Mouse (Mus musculus) v-Abl transformed pro-B cells (cell line): ENCODE results near the gene Pdzrn4.

Source experiments
- in situ Hi-C, 2 experiments: fragments of 400-800 bp; cut with MboI; formaldehyde crosslinking; loops; one replicate each; pipeline ENCODE4 v1.15.1; 2025; ENCODE audit not compliant: unreplicated experiment in 2 of 2

Pdzrn4 gene

DNA sequence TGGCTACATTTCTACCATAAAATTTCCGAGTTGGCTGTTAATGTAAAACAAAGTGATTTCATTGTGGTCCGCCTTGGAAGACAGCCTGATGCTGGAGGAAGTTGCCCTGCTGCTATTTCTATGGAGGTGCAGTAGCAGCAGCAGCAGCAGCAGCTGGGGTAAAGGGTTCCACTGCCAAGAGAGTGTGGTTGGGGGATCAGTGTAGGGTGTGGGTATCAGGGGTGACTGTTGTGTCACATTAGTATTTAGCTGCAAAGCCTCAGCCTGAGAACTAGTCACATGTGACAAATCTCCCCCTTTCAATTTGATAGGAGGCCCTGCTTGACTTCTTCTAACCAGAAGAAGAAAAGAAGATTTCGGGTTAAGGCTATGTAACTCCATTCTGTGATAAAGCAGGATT lies 183.5 kb downstream of the Pdzrn4 start:
- in situ Hi-C loops = no loop called here

DNA sequence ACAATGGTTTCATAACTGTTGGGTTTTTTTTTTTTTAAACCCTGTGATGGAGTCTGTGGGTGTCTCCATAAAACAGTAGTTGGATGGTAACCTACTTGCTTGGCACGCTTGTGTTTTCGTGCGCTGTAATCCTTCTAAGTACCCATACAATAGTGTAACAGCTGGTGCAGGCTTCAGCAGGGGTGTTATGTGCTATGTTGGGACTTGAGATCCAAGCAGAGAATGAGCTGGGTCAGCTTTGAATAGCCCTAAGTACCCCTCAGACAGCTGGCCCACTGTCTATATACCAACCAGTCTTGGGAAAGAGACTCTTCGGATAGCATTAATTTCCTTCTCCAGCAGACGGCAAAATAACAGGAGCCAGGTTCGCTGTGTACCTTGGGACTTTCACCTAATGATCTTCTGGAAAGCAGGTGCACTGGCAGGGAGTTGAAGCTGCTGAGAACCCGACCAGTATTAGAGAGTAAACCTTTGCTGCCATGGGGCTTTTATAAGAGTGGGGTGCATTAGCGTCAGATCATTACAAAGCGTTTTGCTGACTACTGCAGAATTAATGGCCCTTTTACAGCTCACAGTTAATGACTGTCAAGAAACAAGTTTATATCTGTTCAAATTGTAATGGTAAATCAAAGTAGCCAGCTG lies 184.2 kb downstream of the Pdzrn4 start:
- in situ Hi-C loops = no loop called here

DNA sequence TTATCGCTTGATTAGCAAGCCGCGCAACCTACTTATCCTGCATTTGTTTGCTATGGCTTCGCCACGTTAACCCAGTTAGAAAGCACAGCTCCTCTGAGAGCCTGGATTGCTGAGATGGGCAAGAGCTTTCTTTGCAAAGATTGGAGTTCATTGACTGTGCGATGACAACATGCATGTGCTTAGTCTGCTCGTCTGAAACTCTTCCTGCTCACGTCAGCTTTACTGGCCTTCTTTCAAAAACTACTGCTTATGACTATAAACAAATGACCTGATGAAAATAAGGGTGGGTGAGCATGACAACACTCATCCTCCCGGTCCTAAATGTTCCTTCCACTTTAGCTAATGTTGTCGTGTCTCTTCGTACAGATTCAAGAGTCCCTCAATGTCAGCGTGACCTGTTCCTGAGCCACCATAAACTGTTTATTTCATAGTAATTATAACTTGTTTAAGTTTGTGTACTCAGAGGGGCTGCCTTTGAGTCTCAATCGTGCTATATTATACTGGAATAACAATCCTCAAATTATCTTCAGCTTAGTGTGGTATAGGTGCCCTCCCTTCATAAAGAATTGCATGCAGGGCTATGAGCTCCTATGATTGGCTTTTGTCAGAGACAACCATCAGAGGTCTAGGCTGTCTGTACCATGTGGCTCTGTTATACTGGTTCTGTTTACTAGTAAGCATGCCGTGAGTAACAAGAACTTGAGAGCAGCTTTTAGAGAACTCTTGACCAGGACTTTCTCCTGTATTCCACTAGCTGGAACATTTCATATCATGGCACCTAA lies 187.9 kb downstream of the Pdzrn4 start:
- in situ Hi-C loops = no loop called here

DNA sequence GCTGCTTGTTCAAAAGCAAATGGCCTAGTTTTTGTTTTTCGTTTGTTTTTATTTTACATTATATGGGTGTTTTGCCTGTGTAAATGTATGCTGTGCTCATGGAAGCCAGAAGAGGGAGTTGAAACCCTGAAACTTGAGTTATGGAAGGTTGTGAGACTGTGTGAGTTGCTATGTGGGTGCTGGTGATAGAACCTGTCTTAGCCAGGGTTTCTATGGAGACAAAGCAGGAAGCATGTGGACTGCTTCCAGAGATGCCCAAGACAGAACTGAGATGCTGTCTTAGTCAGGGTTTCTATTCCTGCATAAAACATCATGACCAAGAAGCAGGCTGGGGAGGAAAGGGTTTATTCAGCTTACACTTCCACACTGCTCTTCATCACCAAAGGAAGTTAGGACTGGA lies 190.8 kb downstream of the Pdzrn4 start:
- in situ Hi-C loops = no loop called here

DNA sequence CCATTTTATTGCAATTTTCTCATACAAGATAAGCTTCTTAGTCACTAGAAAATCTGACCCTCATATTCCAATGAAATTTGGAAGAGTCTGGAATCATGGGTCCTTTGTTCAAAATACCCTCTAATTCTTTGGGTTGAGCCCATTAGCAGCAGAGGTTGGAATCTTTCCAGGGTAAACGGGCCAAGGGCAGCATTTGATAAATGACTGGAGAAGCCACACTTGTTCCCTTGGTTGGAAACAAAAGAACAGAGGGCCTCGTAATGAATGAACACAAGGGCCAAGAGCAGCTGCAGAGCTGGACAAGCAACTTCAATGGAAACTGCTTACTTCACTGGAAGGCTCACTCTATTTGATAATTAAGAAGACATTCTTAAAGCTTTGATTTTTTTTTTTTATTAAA lies 198.0 kb downstream of the Pdzrn4 start:
- in situ Hi-C loops = no loop called here

DNA sequence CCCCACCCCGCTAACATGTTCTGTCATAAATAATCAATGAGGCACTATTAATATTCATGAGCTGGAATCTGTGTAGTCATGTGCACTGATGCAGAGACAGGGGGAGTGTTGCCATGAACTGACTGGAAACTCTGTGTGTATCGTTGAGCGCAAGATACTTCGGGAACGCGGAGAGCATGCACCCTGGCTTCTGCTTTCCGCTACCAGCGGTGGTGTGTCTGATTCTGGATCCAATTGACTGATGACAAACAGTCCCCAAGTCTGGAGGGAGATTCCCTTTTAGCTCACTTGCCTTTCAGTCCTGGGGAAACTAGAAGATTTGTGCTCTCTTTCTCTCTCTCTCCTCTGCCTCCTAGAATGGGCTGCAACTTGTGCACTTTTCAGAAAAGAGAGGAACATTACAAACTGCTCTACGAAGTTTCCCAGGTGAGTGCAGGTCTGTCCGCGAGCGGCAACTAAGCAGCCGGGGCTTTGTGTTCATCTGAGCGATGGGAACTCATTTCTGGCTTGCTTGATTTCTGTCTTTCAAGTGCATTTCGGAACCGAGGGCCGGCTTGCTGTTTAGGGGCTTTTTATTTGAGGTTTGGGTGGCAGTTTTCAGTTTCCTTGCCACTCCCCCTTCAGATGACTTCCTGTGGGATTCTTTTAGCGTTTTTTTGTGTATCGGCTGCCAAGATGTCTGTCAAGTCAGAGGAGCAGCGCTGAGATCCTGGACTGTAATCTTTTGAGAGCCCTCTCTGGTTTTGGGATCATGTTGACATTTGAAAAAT lies 200.5 kb downstream of the Pdzrn4 start:
- in situ Hi-C loops = no loop called here

DNA sequence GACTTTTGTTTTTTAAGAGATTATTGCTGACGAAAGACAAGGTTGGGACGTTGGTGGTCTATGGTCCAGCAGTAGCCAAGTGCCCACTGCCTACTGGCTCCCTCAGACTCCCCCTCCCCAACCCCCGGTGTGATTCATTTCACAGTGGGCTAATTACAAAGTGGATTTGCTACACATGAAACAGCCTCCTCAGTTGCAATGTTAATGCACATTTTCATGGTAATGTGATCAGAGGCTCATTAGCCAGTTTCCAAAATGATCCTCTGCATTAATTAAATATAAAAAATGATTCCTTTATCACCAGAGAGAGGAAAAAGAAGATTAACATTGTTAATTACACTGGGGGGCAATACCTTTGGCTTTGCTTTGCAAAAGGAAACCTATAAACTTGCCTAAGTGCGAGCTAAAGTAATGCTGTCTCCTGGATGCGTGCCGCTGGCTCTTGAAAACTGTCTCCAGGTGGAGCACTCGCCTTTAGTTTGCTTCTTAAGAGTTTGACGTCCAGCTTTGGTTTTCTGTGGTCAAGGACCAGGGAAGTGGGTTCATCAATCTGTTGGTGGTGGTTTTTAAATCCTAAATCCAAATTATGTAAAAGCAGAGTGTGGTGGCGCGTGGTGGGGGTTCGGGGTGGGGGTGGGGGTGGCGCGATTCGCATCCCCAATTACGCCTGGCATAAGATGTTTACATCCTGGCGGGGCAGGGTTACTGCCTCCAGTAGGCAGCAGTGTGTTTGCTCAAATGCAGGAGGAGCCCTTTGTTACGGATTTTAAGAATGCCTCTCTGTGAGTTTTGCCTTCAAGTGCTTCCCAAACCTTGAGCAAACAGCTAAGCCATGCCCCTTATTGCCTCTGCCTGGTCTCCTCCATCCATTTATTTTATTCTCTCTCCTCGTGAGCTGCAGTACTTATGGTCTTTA lies 202.0 kb downstream of the Pdzrn4 start:
- in situ Hi-C loops = no loop called here

DNA sequence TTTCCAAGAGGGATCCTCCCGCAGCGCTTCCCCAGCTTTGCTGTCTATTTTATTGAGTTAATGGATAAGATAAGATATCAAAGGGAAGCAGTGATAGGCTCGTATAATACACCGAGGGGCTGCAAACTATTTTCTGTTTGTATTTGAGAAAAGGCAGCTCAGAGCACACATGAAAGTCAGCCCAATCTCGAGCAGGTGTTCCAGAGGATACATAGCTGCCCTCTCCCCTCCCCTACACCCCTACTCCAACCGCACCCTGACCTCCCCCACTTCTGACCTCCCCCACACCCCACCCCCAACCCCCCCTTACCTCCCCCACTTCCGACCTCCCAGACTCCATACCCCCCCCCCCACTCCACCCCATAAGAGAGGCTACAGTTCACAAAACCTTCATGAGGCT lies 202.7 kb downstream of the Pdzrn4 start:
- in situ Hi-C loops = no loop called here

DNA sequence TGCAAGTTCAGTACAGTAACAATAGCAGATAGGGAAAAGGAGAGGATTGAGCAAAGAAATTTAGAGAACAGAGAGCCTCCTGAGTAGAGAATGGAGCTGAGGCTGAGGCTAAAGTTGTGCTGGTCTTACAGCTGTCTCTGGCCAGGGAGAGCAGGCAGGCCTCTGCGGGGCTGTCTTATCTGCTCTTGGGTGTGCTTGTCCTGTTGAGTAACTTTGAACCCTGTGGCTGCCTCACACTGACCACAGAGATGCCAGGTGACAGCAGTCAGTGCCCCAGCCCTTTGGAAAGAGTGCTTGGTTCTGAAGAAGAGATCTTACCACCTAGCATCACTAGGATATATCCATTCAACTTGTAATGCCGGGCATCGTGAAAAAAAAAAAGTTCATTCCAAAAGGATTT lies 214.2 kb downstream of the Pdzrn4 start:
- in situ Hi-C loops = no loop called here

DNA sequence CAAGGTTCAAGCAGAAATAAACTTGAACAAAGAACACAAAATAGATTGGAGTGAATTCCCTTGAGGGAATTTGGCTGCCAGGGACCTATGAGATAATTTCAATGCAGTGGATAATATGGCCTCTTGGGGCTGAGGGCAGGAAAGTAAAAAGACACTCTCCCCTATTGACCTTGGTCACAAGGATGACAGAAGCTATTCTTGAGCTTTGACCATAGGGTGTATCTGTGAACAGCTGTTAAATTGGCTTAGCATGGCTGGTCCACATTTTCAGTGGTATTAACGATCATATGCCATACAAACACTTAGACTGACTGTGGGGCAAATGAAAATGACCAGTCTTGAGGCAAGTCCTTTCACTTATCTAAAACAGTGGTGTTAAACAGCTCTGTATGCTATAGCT lies 215.7 kb downstream of the Pdzrn4 start:
- in situ Hi-C loops = no loop called here

DNA sequence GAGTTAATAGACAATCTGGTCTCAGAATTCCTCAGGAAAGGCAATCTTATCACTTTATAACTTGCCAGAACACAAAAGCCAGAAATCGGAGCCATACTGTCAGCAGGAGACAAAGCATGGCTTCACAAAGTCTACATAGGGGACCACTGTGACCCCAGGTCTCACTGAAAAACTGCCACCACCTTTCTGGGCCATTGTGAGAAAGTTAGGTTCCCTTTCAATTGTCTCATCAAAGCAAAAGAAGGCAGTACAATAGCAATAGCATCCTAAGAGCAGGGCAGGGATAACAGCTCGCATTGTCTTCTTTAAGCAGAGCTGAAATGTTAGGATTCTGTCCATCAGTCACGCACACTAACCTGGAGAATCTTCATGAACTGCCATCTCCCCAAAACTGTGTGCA lies 216.5 kb downstream of the Pdzrn4 start:
- in situ Hi-C loops = no loop called here

DNA sequence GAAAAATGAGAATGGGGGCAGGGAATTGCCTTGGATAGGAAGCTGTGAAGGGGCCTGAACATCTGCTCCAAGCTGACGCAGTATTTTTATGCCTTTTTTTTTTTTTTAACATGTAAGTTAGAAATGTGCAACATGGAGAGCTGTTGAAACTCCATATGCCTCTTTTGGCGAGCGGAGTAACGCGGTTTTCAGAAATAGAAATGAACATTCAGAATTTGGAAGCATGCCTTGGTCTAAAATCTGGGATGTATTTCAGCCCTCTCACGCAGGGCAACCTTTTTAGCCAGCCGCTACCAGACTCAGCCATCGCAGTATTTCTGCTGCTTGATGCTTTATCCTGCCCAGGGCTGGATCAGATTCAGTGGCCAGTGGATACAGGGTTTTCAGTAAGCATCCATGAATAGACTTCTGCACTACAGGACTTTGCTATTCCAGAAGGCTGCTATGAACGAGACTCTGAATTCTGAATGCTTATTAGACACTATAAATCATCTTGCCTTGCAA lies 225.1 kb downstream of the Pdzrn4 start:
- in situ Hi-C loops = no loop called here

DNA sequence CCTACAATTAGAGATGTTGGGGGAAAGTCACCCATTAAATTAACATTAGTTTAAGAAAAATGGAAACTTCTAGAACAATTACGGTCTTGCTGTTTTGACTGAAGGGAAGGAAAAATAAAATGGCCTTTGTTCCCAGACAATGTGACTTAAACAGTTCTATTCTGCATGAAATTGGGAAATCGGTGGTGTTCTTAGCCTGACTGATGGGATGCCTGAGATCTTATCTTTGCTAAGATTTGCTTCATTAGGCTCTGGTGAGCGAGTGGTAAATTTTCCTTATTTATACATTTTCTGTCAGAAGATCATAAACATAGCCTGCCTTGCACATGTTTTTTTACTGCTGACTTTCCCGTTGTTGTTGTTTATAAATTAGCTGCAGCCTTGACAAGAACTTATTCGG lies 225.6 kb downstream of the Pdzrn4 start:
- in situ Hi-C loops = no loop called here

DNA sequence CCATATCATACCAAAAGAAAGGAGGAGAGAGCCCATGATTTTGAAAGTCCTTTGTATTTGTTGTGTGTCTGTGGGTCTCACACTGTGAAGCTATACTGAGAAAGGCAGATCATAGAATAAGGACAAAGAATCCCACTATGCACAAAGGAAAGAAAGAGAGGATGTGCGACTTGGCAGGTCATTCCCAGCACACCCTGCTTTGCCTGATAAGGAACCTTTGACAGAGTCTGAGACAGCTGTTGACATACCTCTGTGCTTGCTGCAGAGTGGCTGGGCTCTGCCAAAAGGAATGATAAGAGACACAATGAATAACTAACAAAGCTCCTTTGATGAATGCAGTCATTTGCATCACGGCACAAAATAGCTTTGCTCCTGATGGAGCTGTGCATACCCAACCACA lies 232.5 kb downstream of the Pdzrn4 start:
- in situ Hi-C loops = no loop called here

DNA sequence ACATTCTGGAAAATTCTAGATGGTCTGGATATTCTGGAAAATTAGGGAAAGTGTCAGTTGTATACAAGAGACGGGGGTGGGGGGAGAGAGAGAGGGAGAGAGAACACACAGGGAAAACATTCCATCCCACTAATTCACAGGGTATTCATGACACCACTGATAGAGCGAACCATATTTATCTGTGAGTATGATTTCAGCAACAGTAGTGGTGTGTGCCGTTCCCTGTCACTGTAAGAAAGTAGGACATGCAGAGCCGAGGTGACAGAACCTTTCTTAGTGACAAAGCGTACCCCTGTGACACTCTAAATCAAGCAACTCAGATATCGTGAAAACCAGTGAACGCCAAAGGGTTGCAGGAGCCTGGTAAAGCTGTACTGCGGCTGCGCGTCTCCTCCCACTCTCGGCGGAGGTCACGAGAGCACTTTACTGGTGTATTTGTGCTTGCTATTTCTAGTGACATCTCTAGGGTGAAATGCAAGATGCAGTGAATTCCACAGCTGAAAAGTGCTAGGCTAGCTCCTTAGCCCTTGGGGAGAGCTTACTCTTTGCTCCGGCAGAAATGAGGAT lies 237.4 kb downstream of the Pdzrn4 start:
- in situ Hi-C loops = no loop called here

DNA sequence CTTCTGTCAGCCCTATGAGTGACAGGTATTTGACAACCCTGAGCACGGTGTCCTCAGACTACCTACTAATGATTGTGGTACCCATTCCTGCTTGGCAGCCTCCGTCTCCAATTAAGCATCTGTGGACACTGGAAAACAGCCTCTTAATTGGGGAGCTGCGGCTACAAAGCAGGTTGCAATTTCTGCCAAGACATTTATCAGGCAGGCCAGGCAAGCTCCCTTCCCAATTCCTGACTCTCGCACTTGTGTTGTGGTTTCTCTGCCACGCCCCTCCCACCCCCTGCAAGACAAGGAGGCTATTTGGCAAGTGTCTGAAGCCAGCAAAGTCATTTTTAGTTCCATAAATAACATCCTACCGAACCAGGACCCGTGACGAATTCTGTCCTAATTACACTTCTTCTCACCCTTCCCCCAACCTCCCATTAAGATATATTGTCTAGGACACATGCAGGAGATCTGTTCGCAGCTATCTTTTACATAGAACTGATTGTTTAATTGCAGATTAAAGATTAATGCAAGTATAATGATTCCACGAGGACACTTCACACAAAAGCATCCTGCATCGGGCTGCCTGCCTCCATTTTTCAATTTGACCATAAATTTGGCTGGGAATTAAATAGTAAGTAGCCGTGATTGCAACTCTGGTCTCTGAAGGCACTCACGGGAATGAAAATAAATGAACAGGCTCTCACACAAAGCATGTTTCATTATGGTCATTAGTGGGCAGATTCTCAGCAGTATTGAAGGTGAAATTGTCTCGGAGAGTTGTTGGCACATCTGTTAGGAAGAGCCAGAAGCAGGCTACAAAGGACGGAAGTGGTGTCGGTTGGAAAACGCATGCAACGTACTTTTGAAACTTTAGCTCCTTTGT lies 243.8 kb downstream of the Pdzrn4 start:
- in situ Hi-C loops = no loop called here

DNA sequence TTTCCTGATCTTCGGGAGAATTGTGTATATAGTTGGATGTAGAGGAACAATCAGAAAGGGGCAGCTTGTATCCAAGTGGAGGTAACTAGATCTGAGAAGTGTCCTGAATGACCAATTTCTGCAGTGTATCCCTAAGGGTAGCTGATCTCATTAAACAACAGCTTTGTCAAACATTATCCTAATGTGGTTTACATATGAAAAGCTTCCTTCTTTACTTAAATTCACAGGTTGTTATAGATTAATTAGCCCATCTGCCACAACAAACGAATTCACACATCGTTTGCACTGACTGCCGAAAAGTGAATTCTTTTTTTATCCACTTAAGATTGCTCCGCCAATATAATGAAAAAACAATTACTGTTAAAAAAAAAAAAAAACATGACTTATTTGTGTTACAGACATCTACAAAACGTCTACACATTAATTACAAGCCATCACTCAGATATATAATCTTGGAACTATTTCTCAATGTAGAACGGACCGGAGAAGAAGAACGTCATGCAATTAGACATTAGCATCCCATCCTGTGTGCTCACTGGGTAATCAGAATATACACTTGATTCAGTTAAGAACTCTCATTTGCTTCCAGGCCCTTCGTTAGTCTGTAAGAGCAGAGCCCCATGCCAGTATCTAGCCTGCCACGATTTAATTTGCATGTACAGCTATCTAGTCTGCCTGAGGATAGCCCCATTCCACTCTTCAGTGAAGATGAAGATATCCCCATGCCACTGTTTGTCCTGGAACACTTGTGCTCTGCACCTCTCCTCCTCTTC lies 274.8 kb downstream of the Pdzrn4 start:
- in situ Hi-C loops = no loop called here

DNA sequence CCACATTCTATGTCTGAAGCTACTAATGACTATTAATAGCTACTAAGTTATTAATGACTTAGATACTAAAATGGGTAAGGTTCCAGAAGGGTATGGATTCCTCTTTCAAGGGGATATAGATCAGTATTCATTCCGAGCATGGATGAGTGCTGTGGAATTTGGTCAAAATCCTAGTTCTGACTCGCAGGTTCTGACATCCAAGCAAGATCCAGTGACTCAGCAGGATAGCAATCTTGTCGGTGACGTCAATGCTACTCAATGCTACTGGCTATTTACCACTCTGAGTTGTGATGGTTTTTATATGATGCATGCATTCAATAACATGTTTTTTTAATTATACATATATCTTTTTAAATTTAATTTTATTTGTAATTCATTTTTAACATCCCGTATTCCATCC lies 279.4 kb downstream of the Pdzrn4 start:
- in situ Hi-C loops = no loop called here

DNA sequence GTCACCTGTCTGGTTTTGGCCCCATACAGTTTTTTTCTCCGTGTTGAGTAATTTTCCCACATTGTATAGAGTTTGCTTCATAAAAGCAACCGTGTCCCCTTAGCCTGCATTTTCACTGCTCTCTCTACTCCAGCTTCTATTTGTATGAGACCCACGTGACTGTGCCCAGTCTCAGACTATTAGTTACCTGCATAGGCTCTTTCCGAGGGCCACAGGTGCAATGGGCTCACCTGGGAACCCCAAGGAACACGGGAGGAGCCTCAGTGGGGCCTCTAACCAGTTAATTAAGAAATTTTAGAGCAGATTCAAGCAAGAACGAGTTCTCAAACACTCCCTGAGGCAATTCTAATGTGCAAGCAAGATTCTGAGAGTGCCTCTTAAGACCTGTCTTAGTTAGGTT lies 281.7 kb downstream of the Pdzrn4 start:
- in situ Hi-C loops = no loop called here
